Mouse (Mus musculus): ENCODE measurements at regions not wholly inside any gene's neighbourhood (a gene's known extent, or its start where the extent isn't known, plus 50 kb on each side); places are given as distances from the start of the nearest gene placed in this dataset.

DNA sequence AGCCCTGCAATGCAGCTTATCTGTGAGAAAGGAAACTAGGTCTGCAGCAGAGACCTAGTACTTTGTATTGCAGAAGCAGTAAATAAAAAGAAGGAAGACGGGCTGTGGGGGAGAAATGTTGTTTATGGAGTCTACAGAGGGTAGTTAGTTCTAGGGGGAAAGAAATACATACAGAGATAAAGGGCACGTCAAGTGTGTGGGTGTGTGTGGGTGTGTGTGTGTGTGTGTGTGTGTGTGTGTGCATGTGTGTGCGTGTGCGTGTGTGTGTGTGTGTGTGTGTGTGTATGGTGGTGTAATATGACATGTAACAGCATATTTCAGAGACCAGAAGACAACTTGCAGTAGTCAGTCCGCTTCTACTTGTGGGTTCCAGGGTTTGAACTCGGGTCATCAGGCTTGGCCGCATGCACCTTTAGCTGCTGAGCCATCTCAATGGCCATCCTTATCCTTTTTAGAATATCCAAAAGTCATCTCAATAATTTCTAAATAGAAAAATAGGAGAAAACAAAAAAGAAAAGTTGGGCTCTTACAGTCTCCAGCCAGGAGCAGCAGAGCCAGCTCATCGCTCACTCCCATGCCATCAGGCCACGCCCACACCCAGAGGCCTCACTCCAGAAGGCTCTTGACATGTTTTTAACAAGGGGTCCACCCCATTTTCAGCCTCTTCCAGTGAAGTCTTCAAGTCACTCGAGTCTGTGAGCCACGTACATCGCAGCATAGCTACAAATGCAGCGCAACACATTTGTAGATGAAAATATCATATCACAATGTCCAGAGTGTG, 101.5 kb downstream of the Hlx start:
- ATAC-seq = no peak
- Histone ChIP-seq H3K36me3 (ENCODE audit: control insufficient read depth, insufficient read depth) (no peaks in the 10 kb centered on the region), H3K27me3 (replicated peaks; ENCODE audit: control insufficient read depth, insufficient read depth, low read length) (no peaks in the 10 kb centered on the region), H3K4me3 (replicated peaks; ENCODE audit: low read length) (no peak overlapping the region), H3K27ac (ENCODE audit: low read length) (no peak overlapping the region), H3K4me2 (ENCODE audit: low read length) (no peak overlapping the region), H3K4me1 (replicated peaks; ENCODE audit: control insufficient read depth, insufficient read depth, low read length) (no peaks in the 10 kb centered on the region), H3K9me3 (ENCODE audit: control insufficient read depth, low read length) (no peaks in the 10 kb centered on the region), H3K9ac (replicated peaks; ENCODE audit: low read depth, low read length) (no peak overlapping the region)
- 91% methylated on average over 13 of the region's 13 CpGs for WGBS

- Histone ChIP-seq H3K4me2 (ENCODE audit: low read length) (no peak overlapping the region), H3K4me1 (replicated peaks; ENCODE audit: control insufficient read depth, insufficient read depth, low read length) (no peaks in the 10 kb centered on the region), H3K36me3 (ENCODE audit: control insufficient read depth, insufficient read depth) (no peaks in the 10 kb centered on the region), H3K27ac (ENCODE audit: low read length) (no peak overlapping the region), H3K27me3 (replicated peaks; ENCODE audit: control insufficient read depth, insufficient read depth, low read length) (no peaks in the 10 kb centered on the region), H3K9me3 (ENCODE audit: control insufficient read depth, low read length) (no peaks in the 10 kb centered on the region), H3K4me3 (replicated peaks; ENCODE audit: low read length) (no peak overlapping the region), H3K9ac (replicated peaks; ENCODE audit: low read depth, low read length) (no peak overlapping the region)
- ATAC-seq = no peak
- 93% methylated on average over 9 of the region's 9 CpGs for WGBS
These were observed 103.2 kb downstream of the Hlx start for GRCm38 (mm10) chr1:184629194-184629593.

DNA sequence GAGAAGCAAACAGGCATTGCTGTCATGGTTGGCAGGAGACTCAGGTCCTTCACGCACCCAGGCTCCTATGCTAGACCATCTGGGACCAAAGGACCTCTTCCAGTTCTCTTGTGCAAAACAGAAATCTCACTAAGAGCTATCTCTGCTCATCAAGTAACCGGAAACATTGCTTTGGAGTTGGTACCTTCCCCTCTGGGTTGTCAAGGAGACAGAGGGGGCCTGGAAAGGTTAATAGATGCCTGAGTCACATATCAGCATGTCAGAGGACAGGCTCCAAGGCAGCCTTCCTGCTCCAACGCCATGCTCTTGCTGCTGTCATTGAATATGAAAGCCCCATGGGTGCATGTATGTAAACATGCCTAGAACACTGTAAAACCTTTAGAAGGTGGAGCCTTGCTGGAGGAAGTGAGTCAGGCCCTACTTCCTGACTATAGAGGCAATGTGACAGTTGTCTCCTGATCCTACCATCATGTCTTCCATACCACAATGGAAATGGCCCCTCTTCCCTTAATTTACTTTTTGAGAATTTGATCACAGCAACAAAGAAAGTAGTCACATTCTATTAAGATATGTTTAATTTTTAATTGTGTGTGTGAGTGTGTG, 103.8 kb downstream of the Hlx start:
- 79% methylated on average over 3 of the region's 3 CpGs for WGBS
- no peaks in the 10 kb centered on the region for H3K27me3 ChIP-seq (replicated peaks; ENCODE audit: control insufficient read depth, insufficient read depth, low read length)
- no peaks in the 10 kb centered on the region for H3K36me3 ChIP-seq (ENCODE audit: control insufficient read depth, insufficient read depth)
- H3K9ac ChIP-seq (replicated peaks; ENCODE audit: low read depth, low read length) = no peak overlapping the region
- H3K27ac ChIP-seq (ENCODE audit: low read length) = no peak overlapping the region
- no peak overlapping the region for H3K4me2 ChIP-seq (ENCODE audit: low read length)
- H3K9me3 ChIP-seq (ENCODE audit: control insufficient read depth, low read length) = no peaks in the 10 kb centered on the region
- no peaks in the 10 kb centered on the region for H3K4me1 ChIP-seq (replicated peaks; ENCODE audit: control insufficient read depth, insufficient read depth, low read length)
- ATAC-seq = no peak
- no peak overlapping the region for H3K4me3 ChIP-seq (replicated peaks; ENCODE audit: low read length)

- H3K9ac ChIP-seq (replicated peaks; ENCODE audit: low read depth, low read length) = no peak overlapping the region
- H3K27ac ChIP-seq (ENCODE audit: low read length) = no peak overlapping the region
- 89% methylated on average over 3 of the region's 3 CpGs for WGBS
- ATAC-seq = no peak
- no peaks in the 10 kb centered on the region for H3K27me3 ChIP-seq (replicated peaks; ENCODE audit: control insufficient read depth, insufficient read depth, low read length)
- no peaks in the 10 kb centered on the region for H3K4me1 ChIP-seq (replicated peaks; ENCODE audit: control insufficient read depth, insufficient read depth, low read length)
- no peaks in the 10 kb centered on the region for H3K36me3 ChIP-seq (ENCODE audit: control insufficient read depth, insufficient read depth)
- H3K9me3 ChIP-seq (ENCODE audit: control insufficient read depth, low read length) = no peaks in the 10 kb centered on the region
- no peak overlapping the region for H3K4me2 ChIP-seq (ENCODE audit: low read length)
- H3K4me3 ChIP-seq (replicated peaks; ENCODE audit: low read length) = no peak overlapping the region
These were observed 110.0 kb downstream of the Hlx start for GRCm38 (mm10) chr1:184622462-184622861.

DNA sequence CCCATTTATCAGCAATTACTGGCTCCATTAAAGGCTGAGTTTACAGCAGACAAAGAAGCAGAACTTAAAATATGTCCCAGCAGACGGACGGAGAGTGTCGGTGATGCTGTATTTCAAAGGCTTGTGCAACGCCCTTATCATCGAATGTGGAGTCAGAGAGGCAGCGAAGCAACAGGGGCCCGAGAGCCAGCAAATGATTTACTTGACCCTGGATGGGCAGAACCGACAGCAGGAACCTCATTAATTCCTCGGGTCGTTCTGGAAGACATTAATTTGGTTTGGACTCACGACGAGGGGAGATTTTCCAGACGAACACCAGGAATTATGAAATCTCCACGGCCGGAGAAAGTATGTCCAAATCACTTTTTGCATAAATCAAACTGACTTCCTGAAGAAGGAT, 110.5 kb downstream of the Hlx start:
- H3K4me2 ChIP-seq (ENCODE audit: low read length) = no peak overlapping the region
- H3K4me1 ChIP-seq (replicated peaks; ENCODE audit: control insufficient read depth, insufficient read depth, low read length) = no peaks in the 10 kb centered on the region
- no peak overlapping the region for H3K4me3 ChIP-seq (replicated peaks; ENCODE audit: low read length)
- H3K27ac ChIP-seq (ENCODE audit: low read length) = no peak overlapping the region
- 85% methylated on average over 15 of the region's 15 CpGs for WGBS
- no peak for ATAC-seq
- H3K36me3 ChIP-seq (ENCODE audit: control insufficient read depth, insufficient read depth) = no peaks in the 10 kb centered on the region
- H3K9ac ChIP-seq (replicated peaks; ENCODE audit: low read depth, low read length) = no peak overlapping the region
- no peaks in the 10 kb centered on the region for H3K9me3 ChIP-seq (ENCODE audit: control insufficient read depth, low read length)
- no peaks in the 10 kb centered on the region for H3K27me3 ChIP-seq (replicated peaks; ENCODE audit: control insufficient read depth, insufficient read depth, low read length)

GRCm38 (mm10) chr1:184617853-184618454, 114.5 kb downstream of the Hlx start:
- Histone ChIP-seq H3K4me3 (replicated peaks; ENCODE audit: low read length) (no peak overlapping the region), H3K27me3 (replicated peaks; ENCODE audit: control insufficient read depth, insufficient read depth, low read length) (no peaks in the 10 kb centered on the region), H3K4me1 (replicated peaks; ENCODE audit: control insufficient read depth, insufficient read depth, low read length) (no peaks in the 10 kb centered on the region), H3K27ac (ENCODE audit: low read length) (no peak overlapping the region), H3K9me3 (ENCODE audit: control insufficient read depth, low read length) (no peaks in the 10 kb centered on the region), H3K9ac (replicated peaks; ENCODE audit: low read depth, low read length) (no peak overlapping the region), H3K36me3 (ENCODE audit: control insufficient read depth, insufficient read depth) (no peaks in the 10 kb centered on the region), H3K4me2 (ENCODE audit: low read length) (no peak overlapping the region)
- no peak for ATAC-seq
- 86% methylated on average over 8 of the region's 8 CpGs for WGBS

DNA sequence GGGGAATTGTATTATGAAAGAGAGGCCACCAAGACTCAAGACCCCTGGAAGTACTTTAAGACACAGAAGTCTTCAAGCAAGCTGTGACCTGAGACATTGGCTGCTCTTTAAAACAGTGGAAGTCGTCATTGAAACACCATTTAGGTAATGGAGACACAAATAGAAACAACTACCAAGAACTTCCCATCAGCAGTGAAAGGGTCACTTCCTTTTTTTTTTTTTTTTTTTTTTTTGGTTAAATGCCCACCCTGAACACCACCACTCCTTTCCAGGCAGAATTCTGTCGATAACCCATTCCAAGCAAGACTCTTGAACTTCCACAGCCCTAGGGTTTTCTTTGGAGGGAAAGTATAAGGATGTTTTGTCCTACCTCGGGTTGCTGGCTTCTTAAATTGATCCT, 116.4 kb downstream of the Hlx start:
- 72% methylated on average over 3 of the region's 3 CpGs for WGBS
- H3K27ac ChIP-seq (ENCODE audit: low read length) = no peak overlapping the region
- no peaks in the 10 kb centered on the region for H3K4me1 ChIP-seq (replicated peaks; ENCODE audit: control insufficient read depth, insufficient read depth, low read length)
- H3K9me3 ChIP-seq (ENCODE audit: control insufficient read depth, low read length) = no peaks in the 10 kb centered on the region
- no peak for ATAC-seq
- no peaks in the 10 kb centered on the region for H3K27me3 ChIP-seq (replicated peaks; ENCODE audit: control insufficient read depth, insufficient read depth, low read length)
- H3K9ac ChIP-seq (replicated peaks; ENCODE audit: low read depth, low read length) = no peak overlapping the region
- no peak overlapping the region for H3K4me2 ChIP-seq (ENCODE audit: low read length)
- H3K4me3 ChIP-seq (replicated peaks; ENCODE audit: low read length) = no peak overlapping the region
- no peaks in the 10 kb centered on the region for H3K36me3 ChIP-seq (ENCODE audit: control insufficient read depth, insufficient read depth)

- Histone ChIP-seq H3K27me3 (replicated peaks; ENCODE audit: control insufficient read depth, insufficient read depth, low read length) (no peaks in the 10 kb centered on the region), H3K4me2 (ENCODE audit: low read length) (no peak overlapping the region), H3K9ac (replicated peaks; ENCODE audit: low read depth, low read length) (no peak overlapping the region), H3K36me3 (ENCODE audit: control insufficient read depth, insufficient read depth) (no peaks in the 10 kb centered on the region), H3K9me3 (ENCODE audit: control insufficient read depth, low read length) (no peaks in the 10 kb centered on the region), H3K27ac (ENCODE audit: low read length) (no peak overlapping the region), H3K4me1 (replicated peaks; ENCODE audit: control insufficient read depth, insufficient read depth, low read length) (no peaks in the 10 kb centered on the region), H3K4me3 (replicated peaks; ENCODE audit: low read length) (no peak overlapping the region)
- no peak for ATAC-seq
- WGBS = 87% methylated on average over 21 of the region's 21 CpGs
These were observed 117.6 kb downstream of the Hlx start for GRCm38 (mm10) chr1:184614699-184615415.

- H3K36me3 ChIP-seq (ENCODE audit: control insufficient read depth, insufficient read depth) = no peaks in the 10 kb centered on the region
- H3K4me2 ChIP-seq (ENCODE audit: low read length) = no peak overlapping the region
- H3K27ac ChIP-seq (ENCODE audit: low read length) = no peak overlapping the region
- 0 out of 2 replicates have a peak, but pooled peaks cover 2% of the 10 kb centered on the region for H3K4me1 ChIP-seq (replicated peaks; ENCODE audit: control insufficient read depth, insufficient read depth, low read length)
- H3K9ac ChIP-seq (replicated peaks; ENCODE audit: low read depth, low read length) = no peak overlapping the region
- H3K27me3 ChIP-seq (replicated peaks; ENCODE audit: control insufficient read depth, insufficient read depth, low read length) = no peaks in the 10 kb centered on the region
- 73% methylated on average over 4 of the region's 4 CpGs for WGBS
- no peak overlapping the region for H3K4me3 ChIP-seq (replicated peaks; ENCODE audit: low read length)
- H3K9me3 ChIP-seq (ENCODE audit: control insufficient read depth, low read length) = no peaks in the 10 kb centered on the region
- ATAC-seq = no peak
These were observed 119.5 kb downstream of the Hlx start for GRCm38 (mm10) chr1:184612880-184613279.
